Mouse (Mus musculus) midbrain, embryonic 15.5 days (tissue): ENCODE measurements around the gene Pde6d. TPM values are rescaled to one million over a fixed set of nuclear protein-coding genes. Genes with fewer than 3 reads are reported as not detected.

Experiments
- ATAC-seq: fragments of 200-750 bp; cut with Nextera tagmentation; replicated peaks from 2 replicates; pipeline ENCODE4 v1.8.0; 2017; ENCODE audit warnings: moderate TSS enrichment
- H3K27ac ChIP-seq: fragments of 300-500 bp; sonication (generic); 2 replicates; pipeline ENCODE4 v1.5.1; 2015; ENCODE audit warnings: mild to moderate bottlenecking, inconsistent platforms
- H3K27me3 ChIP-seq: fragments of 300-500 bp; sonication (generic); replicated peaks from 2 replicates; pipeline ENCODE4 v1.6.1; 2015; ENCODE audit warnings: inconsistent platforms
- H3K36me3 ChIP-seq: fragments of 300-500 bp; sonication (generic); replicated peaks from 2 replicates; pipeline ENCODE4 v1.6.1; 2015; ENCODE audit warnings: inconsistent platforms
- H3K4me1 ChIP-seq: fragments of 300-500 bp; sonication (generic); 2 replicates; pipeline ENCODE4 v1.6.1; 2015; ENCODE audit warnings: inconsistent platforms
- H3K4me2 ChIP-seq: fragments of 300-500 bp; sonication (generic); 2 replicates; pipeline ENCODE4 v1.6.1; 2015; ENCODE audit warnings: inconsistent platforms, mild to moderate bottlenecking, moderate library complexity
- H3K4me3 ChIP-seq: fragments of 300-500 bp; sonication (generic); 2 replicates; pipeline ENCODE4 v1.5.1; 2015; ENCODE audit warnings: mild to moderate bottlenecking, inconsistent platforms
- H3K9ac ChIP-seq: fragments of 300-500 bp; sonication (generic); 2 replicates; pipeline ENCODE4 v1.6.1; 2015; ENCODE audit warnings: mild to moderate bottlenecking, inconsistent platforms
- H3K9me3 ChIP-seq: fragments of 300-500 bp; sonication (generic); 2 replicates; pipeline ENCODE4 v1.6.1; 2016; ENCODE audit warnings: inconsistent platforms
- WGBS: fragments of 180-500 bp; shearing (Covaris S2); methylation state at CpG from one replicate; pipeline ENCODE4 v1.1.7; 2015; ENCODE audit warnings: mixed read lengths; 5-methylcytosine and 5-hydroxymethylcytosine counted together
- polyA plus RNA-seq: library from polyadenylated mRNA; unstranded; fragments of >200 nt; fragmentation: Nextera tagmentation; extraction: Ambion mirVana; gene quantifications from 2 replicates; pipeline ENCODE4 v1.2.1, GENCODE M21; 2015

Pde6d gene
- polyA plus RNA-seq, 1 experiment from 2014 or later: 103 TPM

- ATAC-seq: no peak
- WGBS: 91% methylated on average over 6 of the region's 6 CpGs
- H3K27ac ChIP-seq: no peak overlapping the region
- no peaks in the 10 kb centered on the region for H3K9me3 ChIP-seq
- no peaks in the 10 kb centered on the region for H3K27me3 ChIP-seq
- H3K36me3 ChIP-seq: peaks cover 29% of the 10 kb centered on the region
- H3K4me3 ChIP-seq: no peak overlapping the region
- H3K4me2 ChIP-seq: no peak overlapping the region
- H3K4me1 ChIP-seq: no peaks in the 10 kb centered on the region
- no peak overlapping the region for H3K9ac ChIP-seq
Observed at GRCm38 (mm10) chr1:86596512-86596911, 14.1 kb upstream of the Pde6d start.

DNA sequence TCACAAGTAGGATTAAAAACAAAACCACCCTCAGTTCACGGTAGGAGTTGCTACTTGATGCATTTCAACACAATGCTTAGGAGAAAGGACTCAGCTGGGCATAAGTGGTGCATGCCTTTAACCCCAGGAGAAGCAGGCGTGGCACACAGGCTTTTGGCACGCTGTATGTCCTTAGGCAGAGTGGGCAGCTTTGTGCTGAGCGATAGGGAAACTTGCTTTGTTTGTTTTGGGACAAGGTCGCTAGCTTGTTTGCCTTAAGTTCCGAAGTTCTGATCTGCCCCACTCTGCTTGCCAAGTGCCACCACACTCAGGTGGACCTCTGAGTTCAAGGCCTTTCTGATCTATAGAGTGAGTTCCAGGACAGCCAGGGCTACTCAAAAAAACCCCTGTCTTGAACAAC lies 12.9 kb upstream of the Pde6d start:
- Histone ChIP-seq H3K4me1 (no peaks in the 10 kb centered on the region), H3K9me3 (no peaks in the 10 kb centered on the region), H3K36me3 (peaks cover 21% of the 10 kb centered on the region), H3K4me3 (no peak overlapping the region), H3K27ac (no peak overlapping the region), H3K9ac (no peak overlapping the region), H3K4me2 (no peak overlapping the region), H3K27me3 (no peaks in the 10 kb centered on the region)
- no peak for ATAC-seq
- 91% methylated on average over 6 of the region's 6 CpGs for WGBS

DNA sequence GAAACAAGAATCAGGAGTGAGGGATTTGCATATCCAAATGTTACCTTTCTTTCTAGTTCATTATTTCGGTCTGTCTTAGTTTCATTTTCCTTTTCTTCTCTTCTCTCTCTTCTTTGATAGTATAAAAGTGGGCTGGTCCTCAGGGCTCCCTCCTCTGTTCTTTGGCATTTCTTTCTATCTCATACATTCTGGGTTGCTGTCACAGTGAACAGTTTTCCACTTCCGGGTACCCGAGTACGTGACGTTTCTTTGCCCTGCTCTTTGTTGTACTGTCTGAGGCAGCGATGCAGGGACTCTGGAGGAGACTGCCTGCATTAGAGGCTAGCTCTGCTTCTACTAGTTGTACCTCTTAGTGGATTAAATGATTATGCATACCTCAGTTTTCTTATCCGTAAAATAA lies 12.1 kb upstream of the Pde6d start:
- Histone ChIP-seq H3K27ac (no peak overlapping the region), H3K4me1 (0 out of 2 replicates have a peak, but pooled peaks cover 3% of the 10 kb centered on the region), H3K4me3 (no peak overlapping the region), H3K9ac (no peak overlapping the region), H3K9me3 (no peaks in the 10 kb centered on the region), H3K27me3 (no peaks in the 10 kb centered on the region), H3K36me3 (peaks cover 20% of the 10 kb centered on the region), H3K4me2 (no peak overlapping the region)
- ATAC-seq: no peak
- WGBS: 94% methylated on average over 7 of the region's 7 CpGs

- Histone ChIP-seq H3K27me3 (no peaks in the 10 kb centered on the region), H3K9ac (peak overlapping the region; percentile 67), H3K9me3 (no peaks in the 10 kb centered on the region), H3K4me1 (peaks cover 25% of the 10 kb centered on the region), H3K4me2 (peak overlapping the region; percentile 86), H3K36me3 (no peaks in the 10 kb centered on the region), H3K4me3 (peak overlapping the region; percentile 90), H3K27ac (peak overlapping the region; percentile 73)
- ATAC-seq: peak; percentile 30
- WGBS: under 1% methylated on average over 26 of the region's 26 CpGs
Observed at GRCm38 (mm10) chr1:86586992-86587391, 4.6 kb upstream of the Pde6d start.

DNA sequence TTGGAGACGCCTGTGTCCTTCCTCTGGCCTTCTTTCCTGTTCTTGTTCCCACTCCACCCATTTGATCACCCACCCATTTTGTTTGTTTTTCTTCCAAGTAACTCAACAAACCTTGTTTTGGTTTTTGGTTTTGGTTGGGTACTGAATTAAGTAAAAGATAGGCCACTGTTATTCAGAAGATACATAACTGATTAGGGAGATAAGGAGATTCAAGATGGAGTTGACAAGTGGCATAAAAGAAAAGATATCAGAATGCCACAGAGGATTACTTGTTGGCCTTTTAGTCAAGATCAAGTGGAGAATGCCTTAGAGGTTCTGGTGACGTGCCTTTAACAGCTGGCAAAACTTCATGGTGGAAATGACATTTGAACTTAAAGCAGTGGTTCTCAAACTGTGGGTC lies 1.3 kb upstream of the Pde6d start:
- ATAC-seq: no peak
- Histone ChIP-seq H3K4me1 (peaks cover 26% of the 10 kb centered on the region), H3K9ac (no peak overlapping the region), H3K36me3 (no peaks in the 10 kb centered on the region), H3K4me2 (no peak overlapping the region), H3K27me3 (no peaks in the 10 kb centered on the region), H3K4me3 (no peak overlapping the region), H3K27ac (no peak overlapping the region), H3K9me3 (no peaks in the 10 kb centered on the region)
- 62% methylated on average over 2 of the region's 2 CpGs for WGBS

- under 1% methylated on average over 35 of the region's 38 CpGs for whole genome bisulfite sequencing
- Histone ChIP-seq H3K27me3 (no peaks in the 10 kb centered on the region), H3K9ac (peak overlapping the region; percentile 80), H3K4me2 (peak overlapping the region; percentile 68), H3K4me3 (peak overlapping the region; percentile 62), H3K9me3 (no peaks in the 10 kb centered on the region), H3K4me1 (peaks cover 13% of the 10 kb centered on the region), H3K36me3 (no peaks in the 10 kb centered on the region), H3K27ac (peak overlapping the region; percentile 80)
- peak; percentile 80 for ATAC-seq
Observed at GRCm38 (mm10) chr1:86581692-86582450, 558 bp downstream of the Pde6d start.

- H3K27me3 ChIP-seq: no peaks in the 10 kb centered on the region
- H3K27ac ChIP-seq: no peak overlapping the region
- ATAC-seq: no peak
- H3K36me3 ChIP-seq: no peaks in the 10 kb centered on the region
- WGBS: 84% methylated on average over 6 of the region's 6 CpGs
- no peak overlapping the region for H3K4me2 ChIP-seq
- peaks cover 10% of the 10 kb centered on the region for H3K4me1 ChIP-seq
- H3K4me3 ChIP-seq: no peak overlapping the region
- H3K9me3 ChIP-seq: no peaks in the 10 kb centered on the region
- no peak overlapping the region for H3K9ac ChIP-seq
Observed at GRCm38 (mm10) chr1:86580426-86580825, 2.0 kb downstream of the Pde6d start.

DNA sequence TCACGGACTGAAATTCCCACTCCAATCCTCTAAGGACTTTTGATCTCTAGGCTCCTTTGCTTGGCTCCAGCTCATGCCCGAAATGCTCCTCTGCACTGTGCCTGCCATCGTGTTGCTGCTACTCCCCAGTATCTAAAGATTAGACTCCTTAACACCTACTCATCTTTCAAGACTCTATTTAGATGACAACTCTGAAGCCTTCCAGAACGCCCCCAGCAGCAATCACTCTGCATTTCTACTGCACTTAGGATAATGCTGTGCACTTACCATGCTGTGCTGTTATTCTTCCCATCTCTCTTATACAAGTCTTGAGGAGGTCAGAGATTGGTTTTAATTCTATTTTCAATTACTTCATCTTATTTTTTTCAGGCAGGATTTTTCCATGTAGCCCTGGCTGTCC lies 10.5 kb downstream of the Pde6d start:
- Histone ChIP-seq H3K27ac (no peak overlapping the region), H3K4me3 (no peak overlapping the region), H3K9ac (no peak overlapping the region), H3K4me1 (no peaks in the 10 kb centered on the region), H3K27me3 (no peaks in the 10 kb centered on the region), H3K36me3 (no peaks in the 10 kb centered on the region), H3K9me3 (no peaks in the 10 kb centered on the region), H3K4me2 (no peak overlapping the region)
- 90% methylated on average over 4 of the region's 4 CpGs for WGBS
- no peak for ATAC-seq

DNA sequence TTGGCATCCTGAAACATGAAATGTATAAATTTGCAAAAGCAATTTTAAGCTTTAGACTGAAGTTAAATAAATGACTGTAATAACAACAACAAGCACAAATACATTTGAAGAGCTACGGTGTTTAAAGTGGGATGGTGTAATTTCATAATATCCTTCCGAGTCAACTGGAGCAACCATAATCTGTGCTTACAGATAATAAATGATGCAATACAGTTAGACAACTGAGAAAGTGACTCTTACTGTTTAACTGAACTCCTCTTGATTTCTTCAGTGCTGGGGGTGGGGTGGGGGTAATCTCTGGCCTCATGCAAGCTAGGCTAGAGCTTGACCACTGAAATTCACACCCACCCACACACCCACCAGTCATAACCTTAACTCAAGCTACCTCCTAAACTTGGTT lies 11.0 kb downstream of the Pde6d start:
- H3K4me2 ChIP-seq: no peak overlapping the region
- H3K9me3 ChIP-seq: no peaks in the 10 kb centered on the region
- H3K4me1 ChIP-seq: no peaks in the 10 kb centered on the region
- no peak overlapping the region for H3K9ac ChIP-seq
- H3K27ac ChIP-seq: no peak overlapping the region
- no peaks in the 10 kb centered on the region for H3K36me3 ChIP-seq
- no peak overlapping the region for H3K4me3 ChIP-seq
- H3K27me3 ChIP-seq: no peaks in the 10 kb centered on the region
- WGBS: 93% methylated on average over 2 of the region's 2 CpGs
- ATAC-seq: no peak

GRCm38 (mm10) chr1:86569292-86569860 lies 13.1 kb downstream of the Pde6d start:
- WGBS: 83% methylated on average over 2 of the region's 2 CpGs

GRCm38 (mm10) chr1:86568409-86568808 lies 14.0 kb downstream of the Pde6d start:
- H3K9ac ChIP-seq: no peak overlapping the region
- H3K4me1 ChIP-seq: no peaks in the 10 kb centered on the region
- H3K9me3 ChIP-seq: no peaks in the 10 kb centered on the region
- H3K4me2 ChIP-seq: no peak overlapping the region
- 0 out of 2 replicates have a peak, but pooled peaks cover 8% of the 10 kb centered on the region for H3K36me3 ChIP-seq
- no peak for ATAC-seq
- no peak overlapping the region for H3K27ac ChIP-seq
- H3K27me3 ChIP-seq: no peaks in the 10 kb centered on the region
- WGBS: 87% methylated on average over 2 of the region's 2 CpGs
- H3K4me3 ChIP-seq: no peak overlapping the region

More at GRCm38 (mm10) chr1:86569292-86569860, 13.1 kb downstream of the Pde6d start:
- no peak overlapping the region for H3K9ac ChIP-seq
- H3K27me3 ChIP-seq: no peaks in the 10 kb centered on the region
- no peak for ATAC-seq
- no peaks in the 10 kb centered on the region for H3K36me3 ChIP-seq
- no peaks in the 10 kb centered on the region for H3K9me3 ChIP-seq
- H3K4me3 ChIP-seq: no peak overlapping the region
- H3K4me2 ChIP-seq: no peak overlapping the region
- no peaks in the 10 kb centered on the region for H3K4me1 ChIP-seq
- H3K27ac ChIP-seq: no peak overlapping the region

DNA sequence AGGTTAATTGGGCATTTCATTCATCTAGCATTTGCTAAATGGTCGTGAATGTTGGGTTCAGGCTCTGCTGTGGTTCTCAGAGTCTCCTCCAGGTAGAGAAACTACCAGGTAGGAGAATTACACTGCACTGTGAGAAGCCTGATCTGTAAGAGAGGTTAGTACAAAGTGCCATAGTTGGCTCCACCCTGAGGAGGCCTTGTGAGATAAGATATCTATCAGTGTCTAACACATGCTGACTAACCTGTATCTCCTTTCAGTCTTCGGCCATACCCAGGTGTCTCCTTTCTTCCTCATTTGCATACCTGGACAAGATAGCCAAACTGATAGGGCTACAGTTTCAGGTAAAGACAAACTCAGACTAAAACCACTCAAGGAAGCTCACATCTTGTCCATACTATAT lies 19.8 kb downstream of the Pde6d start:
- Histone ChIP-seq H3K4me3 (no peak overlapping the region), H3K36me3 (0 out of 2 replicates have a peak, but pooled peaks cover 8% of the 10 kb centered on the region), H3K4me1 (no peaks in the 10 kb centered on the region), H3K9ac (no peak overlapping the region), H3K9me3 (no peaks in the 10 kb centered on the region), H3K27me3 (no peaks in the 10 kb centered on the region), H3K27ac (no peak overlapping the region), H3K4me2 (no peak overlapping the region)
- no peak for ATAC-seq
- 98% methylated on average over 2 of the region's 2 CpGs for WGBS

DNA sequence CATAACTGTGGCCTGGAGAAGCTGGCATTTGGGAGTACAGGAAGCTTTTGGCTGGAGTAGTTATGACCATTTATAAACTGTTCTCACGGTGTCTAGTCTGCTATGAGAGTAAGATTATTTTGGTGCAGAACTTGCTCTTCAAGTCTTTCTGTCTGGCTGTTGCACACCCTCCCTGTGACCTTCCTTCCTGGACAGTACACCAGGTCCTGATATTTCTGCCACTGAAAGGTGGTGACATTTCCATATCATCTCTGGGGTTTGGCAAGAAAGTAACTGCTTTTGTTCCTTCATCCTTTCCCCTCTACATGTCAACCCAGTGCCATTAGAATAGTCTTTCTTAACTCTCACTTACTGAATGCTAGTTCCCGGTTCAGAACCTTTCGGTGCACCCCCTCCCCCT lies 23.2 kb downstream of the Pde6d start:
- H3K4me3 ChIP-seq: no peak overlapping the region
- no peaks in the 10 kb centered on the region for H3K27me3 ChIP-seq
- WGBS: 98% methylated on average over 3 of the region's 3 CpGs
- no peaks in the 10 kb centered on the region for H3K4me1 ChIP-seq
- H3K9me3 ChIP-seq: no peaks in the 10 kb centered on the region
- ATAC-seq: no peak
- no peak overlapping the region for H3K9ac ChIP-seq
- no peak overlapping the region for H3K4me2 ChIP-seq
- no peak overlapping the region for H3K27ac ChIP-seq
- H3K36me3 ChIP-seq: peaks cover 11% of the 10 kb centered on the region; the same call in 1 of the 2 replicates
